Mouse (Mus musculus) cerebellum, adult 9-11 months (tissue): ENCODE data around the gene Smpd2.

Experiments
- DNase-seq: peaks from one replicate; pipeline ENCODE4 v3.0.0; 2022

Gene Smpd2

DNA sequence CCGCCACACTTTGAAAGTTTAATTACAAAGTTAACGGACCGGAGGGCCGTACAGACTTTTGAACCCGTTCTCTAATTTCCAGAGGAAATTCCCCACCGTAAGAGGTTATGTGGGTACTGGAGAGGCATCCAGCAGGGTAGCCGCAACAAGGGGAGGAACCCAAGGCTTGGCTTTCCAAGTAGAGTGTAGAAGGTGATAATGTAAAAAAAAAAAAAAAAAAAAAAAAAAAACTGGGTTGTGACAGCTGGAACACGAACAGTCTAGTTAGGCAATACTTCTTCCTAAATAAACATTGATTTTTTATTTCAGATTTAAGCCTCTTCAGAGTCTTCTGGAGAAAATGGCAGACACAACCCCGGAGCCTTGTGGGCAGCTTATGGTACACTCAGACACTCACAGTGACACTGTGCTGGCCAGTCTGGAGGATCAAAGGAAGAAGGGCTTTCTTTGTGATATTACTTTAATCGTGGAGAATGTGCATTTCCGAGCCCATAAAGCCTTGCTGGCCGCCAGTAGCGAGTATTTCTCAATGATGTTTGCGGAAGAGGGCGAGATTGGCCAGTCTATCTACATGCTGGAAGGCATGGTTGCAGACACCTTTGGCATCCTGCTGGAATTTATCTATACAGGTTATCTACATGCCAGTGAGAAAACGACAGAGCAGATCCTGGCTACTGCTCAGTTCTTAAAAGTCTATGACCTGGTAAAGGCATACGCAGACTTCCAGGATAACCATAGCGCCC is 39.2 kb downstream of the Smpd2 start:
- DNase-seq = peak; percentile 26

DNA sequence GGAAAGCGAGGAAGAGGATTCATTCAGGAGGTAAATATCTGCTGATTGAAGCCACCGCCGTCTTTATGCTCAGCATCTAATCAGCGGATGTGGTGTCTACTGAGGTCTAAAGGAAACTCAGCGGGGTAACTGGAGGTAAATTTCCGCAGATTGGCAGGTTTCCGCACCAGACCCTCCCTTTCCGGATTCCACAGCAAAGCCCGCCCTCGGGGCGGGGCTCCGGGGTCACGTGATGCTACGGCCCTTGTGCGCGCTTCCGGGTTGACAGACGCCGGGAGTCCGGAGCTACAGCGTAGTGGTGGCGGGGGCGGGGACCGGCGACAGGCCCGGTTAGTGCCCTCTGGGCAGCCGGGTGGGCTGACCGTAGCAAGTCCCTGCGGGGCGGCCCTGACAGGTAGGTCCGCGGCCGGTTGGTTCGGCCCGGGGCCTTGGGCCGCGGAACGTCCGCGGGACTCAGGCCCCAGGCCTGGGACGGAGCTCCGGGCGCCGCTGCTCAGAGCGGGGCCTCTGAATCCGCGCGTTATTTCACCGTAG is 40.0 kb downstream of the Smpd2 start, which contains the start of gene Zbtb24:
Zbtb24 (plus strand) TSS at position 247 of the 534 bp plus-strand sequence.
- DNase-seq = peak; percentile 96

DNA sequence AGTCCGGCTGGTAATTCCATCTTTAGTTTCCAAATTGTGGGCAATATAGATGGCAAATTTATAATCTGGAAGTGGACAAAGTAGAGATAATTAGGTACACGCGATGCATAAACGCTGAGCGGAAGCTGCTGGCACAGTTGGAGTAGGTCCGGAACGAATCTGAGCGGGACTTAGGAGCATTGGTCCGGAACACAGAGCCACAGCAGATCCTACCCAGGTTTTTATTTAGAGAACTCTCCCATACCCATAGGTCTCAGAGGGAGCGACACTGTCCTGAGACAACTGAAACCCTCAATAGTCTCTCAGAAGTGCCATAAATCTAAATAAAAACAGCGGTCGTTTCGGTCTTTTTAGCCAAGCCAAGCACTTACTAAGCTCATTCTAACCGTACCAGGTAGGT is 40.5 kb downstream of the Smpd2 start:
- peak; percentile 67 for DNase-seq

DNA sequence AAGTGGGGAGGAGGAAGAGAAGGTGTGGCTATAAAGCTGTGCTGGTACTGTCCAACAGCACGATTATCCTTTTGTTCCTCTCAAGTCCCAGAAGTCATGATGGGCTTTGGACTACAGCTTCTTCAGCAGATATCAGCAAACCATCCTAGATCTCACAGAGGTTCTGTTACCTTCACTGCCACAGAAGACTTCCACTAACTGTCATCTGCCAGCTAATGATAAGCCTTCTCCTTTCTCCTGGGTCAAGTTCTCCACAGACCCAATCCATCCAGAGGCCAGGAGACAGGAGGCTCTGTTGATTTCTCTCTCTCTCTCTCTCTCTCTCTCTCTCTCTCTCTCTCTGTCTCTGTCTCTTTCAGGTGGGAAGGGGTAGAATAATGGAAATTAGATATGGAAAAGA is 42.0 kb downstream of the Smpd2 start:
- DNase-seq = no peak
